Mouse (Mus musculus) intestine, embryonic 14.5 days (tissue): ENCODE results near the gene Mrps9. TPM values are rescaled to one million over a fixed set of nuclear protein-coding genes. Genes with fewer than 3 reads are reported as not detected.
A peak's percentile ranks its signal among the peaks of the same experiment; 100 is the strongest.

Source experiments
- ATAC-seq: fragments of 200-750 bp; cut with Nextera tagmentation; replicated peaks from 2 replicates; pipeline ENCODE4 v1.8.0; 2017; ENCODE audit warnings: low read depth, moderate number of reproducible peaks, moderate TSS enrichment, moderate library complexity; ENCODE audit not compliant: low FRiP score, low TSS enrichment
- DNase-seq: peaks from one replicate; pipeline ENCODE4 v3.0.0-alpha.2; 2018; ENCODE audit warnings: low spot score
- H3K27ac ChIP-seq: fragments of 300-500 bp; sonication (generic); 2 replicates; pipeline ENCODE4 v1.5.1; 2014; ENCODE audit warnings: low read depth, mild to moderate bottlenecking, control low read depth
- H3K27me3 ChIP-seq: fragments of 300-500 bp; sonication (generic); replicated peaks from 2 replicates; pipeline ENCODE4 v1.6.1; 2014; ENCODE audit warnings: low read length, control low read depth; ENCODE audit not compliant: control insufficient read depth, insufficient read depth
- H3K36me3 ChIP-seq: fragments of 300-500 bp; sonication (generic); 2 replicates; pipeline ENCODE4 v1.6.1; 2014; ENCODE audit warnings: low read length, control low read depth; ENCODE audit not compliant: control insufficient read depth, insufficient read depth
- H3K4me1 ChIP-seq: fragments of 300-500 bp; sonication (generic); replicated peaks from 2 replicates; pipeline ENCODE4 v1.6.1; 2014; ENCODE audit warnings: low read length, control low read depth, mixed read lengths; ENCODE audit not compliant: control insufficient read depth, insufficient read depth
- H3K4me2 ChIP-seq: fragments of 300-500 bp; sonication (generic); 2 replicates; pipeline ENCODE4 v1.6.1; 2014; ENCODE audit warnings: low read length
- H3K4me3 ChIP-seq: fragments of 300-500 bp; sonication (generic); 2 replicates; pipeline ENCODE4 v1.5.1; 2014; ENCODE audit warnings: low read depth, low read length, control low read depth, mixed read lengths
- H3K9ac ChIP-seq: fragments of 300-500 bp; sonication (generic); 2 replicates; pipeline ENCODE4 v1.6.1; 2014; ENCODE audit warnings: mild to moderate bottlenecking, low read length
- H3K9me3 ChIP-seq: fragments of 300-500 bp; sonication (generic); 2 replicates; pipeline ENCODE4 v1.6.1; 2016; ENCODE audit warnings: low read length, control low read depth; ENCODE audit not compliant: control insufficient read depth
- WGBS: fragments of 180-500 bp; shearing (Covaris S2); extraction: QIAGEN DNeasy Blood & Tissue Kit; methylation state at CpG from one replicate; pipeline ENCODE4 v1.1.7; 2014; 5-methylcytosine and 5-hydroxymethylcytosine counted together
- polyA plus RNA-seq: library from polyadenylated mRNA; unstranded; fragments of >200 nt; fragmentation: Nextera tagmentation; extraction: Ambion mirVana; gene quantifications from 2 replicates; pipeline ENCODE4 v1.2.1, GENCODE M21; 2014

Mrps9 gene
- polyA plus RNA-seq, 1 experiment from 2014 or later: 57.9 TPM

GRCm38 (mm10) chr1:42923924-42924323 lies 72.9 kb downstream of the Mrps9 start:
- no peak overlapping the region for H3K9ac ChIP-seq
- H3K4me1 ChIP-seq: no peaks in the 10 kb centered on the region
- no peak overlapping the region for H3K27ac ChIP-seq
- H3K4me3 ChIP-seq: no peak overlapping the region
- DNase-seq (no peak), ATAC-seq (no peak)
- no peaks in the 10 kb centered on the region for H3K9me3 ChIP-seq
- H3K27me3 ChIP-seq: no peaks in the 10 kb centered on the region
- no peak overlapping the region for H3K4me2 ChIP-seq
- no peaks in the 10 kb centered on the region for H3K36me3 ChIP-seq
- 74% methylated on average over 5 of the region's 5 CpGs for WGBS

- H3K4me1 ChIP-seq: no peaks in the 10 kb centered on the region
- no peak for ATAC-seq
- no peaks in the 10 kb centered on the region for H3K36me3 ChIP-seq
- H3K9ac ChIP-seq: no peak overlapping the region
- WGBS: 72% methylated on average over 1 of the region's 1 CpGs
- H3K27ac ChIP-seq: no peak overlapping the region
- H3K4me2 ChIP-seq: no peak overlapping the region
- H3K4me3 ChIP-seq: no peak overlapping the region
- no peak for DNase-seq
- H3K27me3 ChIP-seq: no peaks in the 10 kb centered on the region
- H3K9me3 ChIP-seq: no peaks in the 10 kb centered on the region
Observed at GRCm38 (mm10) chr1:42933613-42934012, 82.6 kb downstream of the Mrps9 start.

DNA sequence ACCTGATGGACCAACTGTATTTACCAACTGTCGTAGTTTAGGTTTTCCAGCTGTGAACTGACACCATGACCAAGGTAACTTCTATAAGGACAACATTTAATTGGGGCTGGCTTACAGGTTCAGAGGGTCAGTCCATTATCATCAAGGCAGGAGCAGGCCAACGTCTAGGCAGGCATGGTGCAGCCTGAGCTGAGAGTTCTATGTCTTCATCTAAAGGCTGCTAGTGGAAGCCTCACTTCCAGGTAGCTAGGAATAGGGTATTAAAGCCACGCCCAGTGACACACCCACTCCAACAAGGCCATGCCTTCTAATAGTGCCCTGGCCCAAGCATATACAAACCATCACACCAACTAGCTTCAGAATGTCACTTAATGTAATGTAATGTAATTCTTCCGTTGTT lies 97.5 kb downstream of the Mrps9 start:
- no peak overlapping the region for H3K4me3 ChIP-seq
- H3K9me3 ChIP-seq: no peaks in the 10 kb centered on the region
- DNase-seq (no peak), ATAC-seq (no peak)
- no peaks in the 10 kb centered on the region for H3K36me3 ChIP-seq
- no peak overlapping the region for H3K27ac ChIP-seq
- no peak overlapping the region for H3K9ac ChIP-seq
- H3K4me1 ChIP-seq: no peaks in the 10 kb centered on the region
- 72% methylated on average over 4 of the region's 4 CpGs for WGBS
- H3K27me3 ChIP-seq: no peaks in the 10 kb centered on the region
- H3K4me2 ChIP-seq: no peak overlapping the region

DNA sequence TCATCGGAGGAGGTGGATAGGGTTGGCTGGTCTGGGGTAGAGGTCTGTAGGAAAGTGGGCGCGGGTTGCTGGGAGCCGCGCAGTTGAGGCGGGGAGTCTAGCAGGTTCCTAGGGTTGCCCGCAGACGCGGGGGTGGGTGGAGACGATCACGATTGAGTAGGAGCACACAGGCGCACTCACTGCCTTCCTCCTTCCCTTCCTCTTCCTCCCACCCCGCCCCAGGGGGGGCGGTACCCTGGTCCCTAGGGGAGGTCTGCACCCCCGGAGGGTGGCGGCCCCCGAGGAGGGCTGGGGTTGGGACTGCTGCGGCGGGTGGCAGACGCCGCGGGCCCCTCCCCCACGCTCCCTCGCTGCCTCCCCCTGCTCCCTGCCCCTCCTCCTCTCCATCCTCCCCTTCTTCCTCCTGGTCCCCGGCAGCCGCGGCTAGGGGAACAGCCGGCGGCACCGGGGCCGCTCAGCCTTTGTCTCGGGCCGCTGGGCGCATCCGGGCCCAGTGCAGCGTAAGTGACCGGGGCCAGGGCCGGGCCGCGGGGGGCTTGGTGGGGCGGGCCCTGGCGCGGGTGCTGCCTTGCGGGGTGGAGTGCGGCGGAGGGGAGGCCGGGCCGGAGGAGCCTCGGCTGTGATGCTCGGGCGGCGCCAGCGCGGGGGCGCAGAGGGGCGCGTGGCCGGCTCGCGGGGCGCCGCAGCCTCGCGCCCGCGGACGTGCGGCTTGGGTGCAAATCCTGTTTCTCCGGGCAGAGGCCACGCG lies 101.9 kb downstream of the Mrps9 start, which contains the start of gene Gpr45:
Gpr45 (plus strand) TSS at position 139 of the 748 bp plus-strand sequence.
- no peaks in the 10 kb centered on the region for H3K36me3 ChIP-seq
- H3K4me1 ChIP-seq: no peaks in the 10 kb centered on the region
- H3K9ac ChIP-seq: peak within 1 kb of the TSS; percentile 76
- no peaks in the 10 kb centered on the region for H3K27me3 ChIP-seq
- no peak within 1 kb of the TSS for H3K27ac ChIP-seq
- ATAC-seq (peak; percentile 83), DNase-seq (peak; percentile 77)
- no peaks in the 10 kb centered on the region for H3K9me3 ChIP-seq
- WGBS: under 1% methylated on average over 63 of the region's 71 CpGs
- peak within 1 kb of the TSS; percentile 78 for H3K4me2 ChIP-seq
- peak within 1 kb of the TSS; percentile 63 for H3K4me3 ChIP-seq

- under 1% methylated on average over 16 of the region's 16 CpGs for WGBS
- no peak overlapping the region for H3K27ac ChIP-seq
- H3K27me3 ChIP-seq: no peaks in the 10 kb centered on the region
- no peaks in the 10 kb centered on the region for H3K4me1 ChIP-seq
- H3K4me3 ChIP-seq: peak overlapping the region; percentile 63
- DNase-seq (peak; percentile 55), ATAC-seq (peak; percentile 41)
- H3K9me3 ChIP-seq: no peaks in the 10 kb centered on the region
- H3K9ac ChIP-seq: peak overlapping the region; percentile 76
- peak overlapping the region; percentile 78 for H3K4me2 ChIP-seq
- H3K36me3 ChIP-seq: no peaks in the 10 kb centered on the region
Observed at GRCm38 (mm10) chr1:42953482-42953822, 102.4 kb downstream of the Mrps9 start.

Other genes starting within 250 kb of the Mrps9 start
- gene Pou3f3, start 155.5 kb upstream of the Mrps9 start, polyA plus RNA-seq: 0.24 and 0.28 TPM in 2 replicates
- 6.4 and 7.0 TPM in 2 replicates for gene Gpr45, start 101.6 kb downstream of the Mrps9 start, polyA plus RNA-seq
- 12.6 and 13.4 TPM in 2 replicates for gene Tgfbrap1, start 247.4 kb downstream of the Mrps9 start, polyA plus RNA-seq
- 24.0 and 28.3 TPM in 2 replicates for gene AI597479, start 247.5 kb downstream of the Mrps9 start, polyA plus RNA-seq